Mouse (Mus musculus) lung, postnatal 14 days (tissue): ENCODE measurements around the gene BC030500.

Source experiments
- DNase-seq: peaks from one replicate; pipeline ENCODE4 v3.0.0; 2021

The BC030500 gene

DNA sequence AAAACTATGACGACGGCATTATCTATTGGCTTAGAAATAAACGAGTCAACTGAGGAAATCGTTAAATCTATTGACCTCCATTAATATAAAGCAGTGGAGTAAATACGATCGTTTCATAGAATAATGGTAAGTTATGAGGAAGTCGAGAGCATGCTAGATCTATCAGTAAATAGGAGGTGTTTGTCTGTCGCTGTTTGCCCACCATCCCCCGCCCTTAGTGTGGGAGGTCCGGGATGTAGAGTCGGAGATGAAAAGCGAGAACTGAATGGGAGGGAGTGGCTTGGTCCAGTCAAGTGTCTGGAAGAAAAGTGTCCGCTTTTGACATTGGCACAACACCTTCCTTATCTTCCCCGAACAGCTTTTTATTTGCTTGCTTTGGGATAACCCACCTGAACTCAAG lies at the start of gene BC030500:
TSS of gene BC030500 (plus strand) at position 79 of the 400 bp plus-strand sequence.
- no peak for DNase-seq

DNA sequence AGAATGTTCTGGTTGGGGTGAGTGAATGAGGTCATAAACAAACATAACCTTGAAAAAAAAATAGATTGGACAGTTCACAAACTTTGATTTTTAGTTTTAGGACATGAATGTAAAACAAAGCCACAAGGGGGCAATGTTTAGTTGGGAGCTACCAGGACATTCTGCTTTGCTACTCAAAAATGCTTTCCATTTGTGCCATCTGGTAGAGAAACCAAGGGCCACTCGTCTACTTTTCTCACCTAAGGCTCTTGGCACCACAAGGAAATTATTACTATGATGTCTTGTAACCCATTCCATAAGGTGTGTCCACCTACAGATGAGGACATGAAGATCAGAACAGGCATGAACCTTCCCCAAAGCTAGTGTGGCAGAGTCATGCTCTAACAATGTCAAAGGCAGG lies 25.1 kb upstream of the BC030500 start:
- DNase-seq, result no peak

DNA sequence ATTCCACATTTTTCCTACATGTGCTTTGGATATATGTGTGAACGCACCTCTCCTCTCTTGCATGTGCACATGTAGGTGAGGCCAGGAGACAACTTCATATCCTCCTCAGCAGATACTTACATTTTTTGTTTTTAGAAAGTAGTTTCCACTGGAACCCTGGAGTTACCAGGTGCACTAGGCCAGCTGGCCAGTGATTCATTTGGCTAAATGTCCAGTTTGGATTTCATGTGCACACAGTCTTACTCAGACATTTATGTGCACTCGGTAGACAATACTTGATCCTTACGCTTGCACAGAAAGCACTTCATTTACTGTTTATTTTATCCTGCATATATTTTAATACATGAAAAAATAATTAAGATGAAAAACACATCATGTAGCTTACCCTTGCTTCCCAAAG lies 21.0 kb upstream of the BC030500 start:
- DNase-seq, result no peak

GRCm38 (mm10) chr8:58895960-58896359 lies 15.6 kb upstream of the BC030500 start:
- no peak for DNase-seq

GRCm38 (mm10) chr8:58904465-58904864 lies 7.1 kb upstream of the BC030500 start:
- no peak for DNase-seq

GRCm38 (mm10) chr8:58912196-58912839 lies 763 bp downstream of the BC030500 start, which contains the start of gene Galntl6:
Galntl6 (minus strand) TSS chr8:58912640.
- DNase-seq, result no peak

DNA sequence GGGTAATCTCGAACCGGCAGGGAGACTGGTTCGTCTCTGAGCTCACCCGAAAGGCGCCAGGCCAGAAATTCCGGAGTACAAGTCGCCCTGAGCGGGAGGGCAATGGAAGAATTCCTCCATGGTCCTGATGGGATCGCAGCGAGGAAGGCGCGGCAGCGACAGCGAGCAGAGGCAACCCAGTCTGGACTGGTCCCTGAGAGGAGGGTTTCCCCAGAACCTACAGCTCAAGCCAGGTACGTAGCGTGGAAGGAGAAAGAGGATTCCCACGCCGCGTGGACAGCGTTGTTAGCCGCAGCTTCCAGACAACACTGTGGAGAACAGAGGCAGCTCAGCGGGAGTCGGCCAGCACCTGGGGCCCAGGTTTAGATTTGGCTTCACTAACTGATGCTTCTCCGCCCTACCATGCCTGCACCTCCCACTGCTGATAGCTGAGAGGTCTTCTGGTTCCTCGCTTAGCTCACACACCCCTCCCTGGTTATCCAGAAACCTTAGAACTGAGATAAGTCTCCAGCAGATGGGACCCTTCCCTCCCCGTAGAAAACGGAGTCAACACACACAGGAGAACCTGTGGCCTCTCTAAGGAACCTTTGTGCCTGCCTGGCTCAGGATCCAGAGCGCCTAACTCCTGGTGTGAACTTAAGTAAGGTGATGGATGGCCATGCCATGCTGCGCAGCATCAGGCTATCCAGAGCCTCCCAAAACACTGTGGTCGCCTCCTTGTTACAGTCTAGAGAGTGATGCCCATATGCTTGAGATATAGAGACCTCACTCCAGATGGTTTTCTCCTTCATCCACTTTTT lies 1.5 kb downstream of the BC030500 start:
- no peak for DNase-seq

DNA sequence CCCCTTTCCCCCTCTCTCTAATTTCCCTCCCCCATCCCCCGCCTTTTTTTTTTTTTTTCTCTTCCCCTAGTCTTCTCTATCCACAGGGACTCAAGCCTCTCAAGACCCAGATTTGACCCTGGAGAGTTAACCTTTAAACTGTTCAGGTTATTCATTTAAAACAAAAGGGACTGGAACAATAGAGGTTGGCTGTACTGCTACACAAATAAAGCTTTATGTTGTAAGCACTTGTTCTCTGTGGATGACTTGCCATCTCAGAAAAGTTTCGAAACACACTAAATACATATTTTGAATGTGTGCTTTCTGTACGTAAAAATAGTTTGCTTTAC lies 2.0 kb downstream of the BC030500 start:
- DNase-seq, result no peak

DNA sequence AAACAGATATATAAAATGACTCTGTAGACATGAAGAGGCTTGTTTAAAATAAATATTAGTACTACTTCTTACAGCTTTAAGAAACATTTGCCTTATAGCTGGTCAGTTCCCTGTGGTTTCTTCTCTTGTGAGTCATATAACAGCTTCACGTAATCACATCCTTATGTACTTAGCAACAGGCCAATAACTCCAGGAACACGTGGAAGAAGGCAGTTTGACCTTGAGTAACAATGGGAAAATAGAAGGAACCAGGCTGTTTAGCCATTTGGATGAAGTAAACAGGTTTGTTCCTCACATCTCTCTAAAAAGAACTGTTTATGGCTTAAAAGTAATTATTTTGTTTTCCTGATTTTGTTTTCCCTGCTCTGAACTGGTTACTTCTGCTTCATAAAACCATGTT lies 3.6 kb downstream of the BC030500 start:
- DNase-seq, result no peak

GRCm38 (mm10) chr8:58931066-58931465 lies 19.5 kb downstream of the BC030500 start:
- DNase-seq, result no peak

GRCm38 (mm10) chr8:58943773-58944172 lies 32.2 kb downstream of the BC030500 start:
- no peak for DNase-seq

GRCm38 (mm10) chr8:58957195-58957739 lies 45.7 kb downstream of the BC030500 start:
- no peak for DNase-seq
